Mouse (Mus musculus): ENCODE results near the gene Nat8f5.
A peak's percentile ranks its signal among the peaks of the same experiment; 100 is the strongest.
"Not testable (repeated sequence)": the region's sequence is repeated elsewhere in the genome, so short reads cannot be mapped to it uniquely, and the experiment has no call there.

Nat8f5 gene

DNA sequence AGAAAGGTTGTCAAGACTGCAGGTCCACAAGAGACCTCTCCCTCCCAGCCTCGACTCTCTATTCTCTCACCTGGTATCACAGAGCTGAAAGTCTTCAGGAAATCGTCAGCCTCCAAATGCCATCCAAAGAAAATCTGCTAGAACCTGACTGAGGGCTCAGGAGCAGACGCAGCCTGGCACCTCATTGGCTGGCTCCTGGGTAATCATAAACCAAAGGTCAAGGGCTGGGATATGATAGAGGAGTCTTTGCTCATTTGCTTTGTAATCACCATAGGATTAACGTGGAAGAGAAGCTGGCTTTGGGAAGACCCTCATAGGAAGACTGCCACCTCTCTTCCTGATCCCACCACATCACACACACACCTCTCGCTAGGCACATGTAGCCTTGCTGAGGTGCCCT, at the start of gene Nat8f5, which contains the start of gene Nat8f6:
Gene Nat8f5, minus strand, starts transcription at position 136 of the 400 bp plus-strand sequence.
Gene Nat8f6, minus strand, starts transcription at position 118 of the 400 bp plus-strand sequence.
- no peak for DNase-seq

DNA sequence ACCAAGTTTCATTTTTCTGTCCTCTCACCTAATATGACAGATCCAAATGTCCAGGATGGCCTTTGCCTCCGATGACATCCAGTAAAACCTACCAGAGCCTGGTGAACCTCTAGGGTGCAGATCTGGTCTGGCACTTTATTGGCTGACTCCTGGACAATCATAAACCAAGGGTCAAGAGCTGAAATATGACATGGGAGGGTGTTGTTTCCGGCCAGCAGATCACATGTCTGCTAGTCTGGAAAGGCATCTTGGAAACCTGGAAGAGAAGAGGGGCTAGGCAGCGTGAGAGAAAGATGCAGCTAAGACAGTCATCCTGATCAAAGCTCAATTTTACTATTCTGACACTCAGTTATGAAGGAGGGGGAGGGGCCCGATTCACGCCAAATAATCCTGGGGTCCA, 48.2 kb upstream of the Nat8f5 start, which contains the start of gene Nat8f2:
Gene Nat8f2, minus strand, starts transcription at position 153 of the 400 bp plus-strand sequence.
- DNase-seq: not testable (repeated sequence)

DNA sequence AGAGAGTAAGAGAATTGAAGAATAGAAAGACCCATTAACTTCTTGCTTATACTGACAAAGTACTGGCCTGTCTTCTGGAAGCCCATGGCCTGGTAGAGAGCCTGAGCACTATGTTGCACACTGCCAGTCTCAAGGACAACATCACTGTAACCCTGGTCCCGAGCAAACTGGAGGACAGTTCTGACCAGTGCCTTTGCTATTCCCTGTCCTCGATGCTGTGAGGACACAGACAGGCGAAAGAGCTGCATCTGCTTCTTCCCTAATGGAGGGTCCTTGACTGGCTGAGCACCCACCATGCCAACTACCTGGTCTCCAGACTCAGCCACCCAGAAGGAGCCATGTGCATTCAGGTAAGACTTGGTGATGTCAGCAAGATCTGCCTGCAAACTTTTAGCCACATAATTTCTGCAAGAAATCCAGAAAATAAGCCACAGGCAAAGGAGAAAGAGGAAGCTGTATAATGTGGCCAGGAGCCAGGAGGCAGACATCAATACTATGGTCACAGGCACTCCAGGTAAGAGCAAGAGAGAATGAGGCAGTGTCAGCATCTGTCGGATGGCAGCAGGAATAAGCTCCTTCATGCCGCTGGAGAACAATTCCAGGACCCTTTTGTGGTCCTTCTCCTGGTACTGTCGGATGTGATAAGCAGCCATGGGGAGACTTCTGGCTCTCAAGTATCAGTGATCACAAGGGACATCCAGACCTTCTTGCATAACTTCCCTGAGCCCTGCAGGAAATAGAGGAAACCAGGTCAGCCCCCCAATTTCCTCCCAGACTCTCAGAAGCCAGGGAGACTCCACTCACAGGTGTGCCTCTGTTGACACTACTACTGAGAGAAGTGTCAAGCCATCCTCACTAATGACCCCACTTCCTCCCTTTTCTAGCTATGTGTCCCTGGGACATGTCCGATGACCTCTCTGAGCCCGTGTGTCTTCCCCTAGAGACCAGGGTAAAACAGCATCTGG, 47.2 kb upstream of the Nat8f5 start:
- no peak for DNase-seq

DNA sequence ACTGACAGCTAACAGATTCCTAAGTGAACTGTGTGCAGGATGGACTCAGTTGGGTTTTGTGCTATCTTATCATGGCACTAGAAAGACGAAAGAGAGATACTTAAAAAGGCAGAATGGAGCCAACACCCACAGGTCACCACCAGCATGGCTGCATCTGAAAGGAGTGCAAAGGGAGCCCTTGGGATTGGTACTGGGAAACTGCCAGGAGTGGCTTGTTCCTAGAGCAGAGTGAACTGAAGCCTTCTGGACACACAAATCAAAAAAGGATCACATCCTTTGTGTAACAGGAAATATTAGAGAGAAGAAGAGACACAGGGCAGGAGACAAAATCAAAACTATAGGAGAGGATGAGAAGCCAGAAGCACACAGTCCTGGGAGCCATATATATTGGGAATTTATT, 46.2 kb upstream of the Nat8f5 start:
- not testable (repeated sequence) for DNase-seq

DNA sequence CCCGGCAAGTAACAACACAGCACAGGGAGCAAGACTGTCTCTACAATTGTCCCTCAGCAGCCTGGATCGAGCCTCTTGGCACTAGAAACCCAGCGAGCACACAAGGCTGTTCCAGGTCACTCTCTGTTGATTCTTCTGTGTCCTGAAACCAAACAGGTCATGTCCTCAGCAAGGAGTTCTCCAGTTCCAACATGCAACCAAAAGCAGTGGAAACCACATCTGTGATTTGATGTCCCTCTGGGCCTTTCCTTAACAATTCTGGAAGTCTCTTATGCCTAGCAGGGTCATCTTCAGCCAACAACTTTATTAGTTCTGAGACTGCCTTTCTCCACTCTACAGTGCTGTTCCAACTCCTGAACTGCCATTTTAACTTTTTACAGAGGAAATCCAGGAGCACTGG, 45.4 kb upstream of the Nat8f5 start:
- DNase-seq: not testable (repeated sequence)

DNA sequence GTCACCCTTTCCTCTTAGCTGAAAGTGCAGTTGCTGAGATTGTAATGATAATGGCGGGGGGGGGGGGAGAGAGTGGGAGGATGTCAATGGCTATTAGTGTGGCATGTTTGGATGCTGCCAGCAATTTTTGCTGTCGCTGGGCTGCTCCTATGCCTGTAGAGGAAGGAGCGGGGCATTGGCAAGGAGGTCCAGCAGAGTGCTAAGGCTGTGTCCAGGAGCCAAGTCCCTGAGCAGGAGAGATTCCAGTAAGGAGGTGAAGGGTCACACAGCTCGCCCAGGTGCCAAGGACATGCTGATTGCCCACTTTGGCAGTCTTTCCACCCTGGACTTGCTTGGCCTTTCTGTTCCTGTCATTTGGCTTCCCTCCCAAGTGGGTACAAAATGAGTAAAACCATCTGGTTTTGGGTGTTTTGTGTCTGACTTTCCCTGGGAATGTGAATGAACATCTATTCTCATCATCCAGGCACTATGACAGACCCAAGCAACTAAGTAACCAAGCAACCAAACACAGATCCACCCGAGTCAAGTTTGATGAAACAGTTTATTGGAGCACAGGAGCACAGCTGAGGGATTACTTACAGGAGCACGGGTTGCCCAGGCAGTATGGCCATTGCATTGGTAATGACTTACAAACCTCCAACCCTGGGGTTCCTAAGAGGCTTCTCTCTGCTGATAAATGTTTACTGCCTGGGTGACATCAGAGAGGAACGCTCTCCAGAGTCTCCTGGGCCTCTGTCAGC, 44.3 kb upstream of the Nat8f5 start:
- DNase-seq: not testable (repeated sequence)

DNA sequence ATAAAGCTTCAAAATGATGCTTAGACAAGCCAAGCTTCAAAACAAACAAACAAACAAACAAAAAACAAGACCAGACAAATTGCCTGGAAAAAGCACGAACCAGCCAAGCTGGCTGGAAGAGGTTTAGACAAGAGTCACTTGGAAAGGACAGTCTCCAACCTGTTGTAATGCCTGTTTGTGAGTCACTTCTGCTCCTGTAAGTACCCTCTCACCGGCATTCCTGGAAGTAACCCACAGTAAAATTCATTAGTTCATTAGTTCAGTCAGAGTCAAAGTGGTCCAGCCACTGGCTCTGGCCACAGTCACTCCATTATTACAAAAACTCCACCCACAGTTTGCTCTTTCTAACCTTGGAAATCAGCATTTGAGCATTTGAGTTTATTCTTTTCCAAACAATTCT, 43.1 kb upstream of the Nat8f5 start:
- no peak for DNase-seq

DNA sequence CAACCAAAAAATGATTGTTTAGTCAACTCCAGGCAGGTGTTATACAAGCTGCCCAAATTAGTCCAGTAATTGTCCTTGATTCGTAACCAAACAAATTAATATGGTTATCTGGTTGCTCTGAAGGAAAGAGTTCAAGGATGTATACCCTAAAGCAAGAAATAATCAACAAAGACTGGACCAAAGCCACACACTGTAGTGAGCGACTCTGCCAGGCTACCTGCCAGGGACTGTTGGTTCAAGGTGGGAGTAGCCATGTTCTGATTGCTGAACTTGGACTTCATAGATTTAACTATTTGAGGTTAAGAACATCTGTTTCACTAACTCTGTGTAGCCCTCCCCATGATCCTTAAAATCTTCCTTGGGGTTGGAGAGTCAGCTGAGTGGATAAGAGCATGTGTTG, 42.4 kb upstream of the Nat8f5 start:
- no peak for DNase-seq

DNA sequence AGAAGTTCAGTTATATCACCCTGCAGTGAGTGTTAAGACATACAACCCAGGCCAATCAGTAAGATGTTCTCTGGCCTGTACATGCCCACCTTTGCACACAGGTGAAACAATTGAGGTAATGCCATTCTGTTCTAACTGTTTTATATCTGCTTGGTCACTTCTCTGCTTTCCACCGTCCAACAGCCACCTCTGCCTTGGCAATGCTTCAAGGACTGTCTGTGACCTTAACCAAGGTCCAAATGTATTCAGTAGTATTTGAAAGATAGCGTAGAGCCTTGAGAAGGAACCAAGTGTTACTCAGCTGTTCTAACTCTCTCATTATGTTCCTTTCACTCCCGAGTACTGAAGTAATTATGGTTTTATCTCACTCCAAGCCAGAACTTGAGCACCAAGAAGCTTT, 41.8 kb upstream of the Nat8f5 start:
- DNase-seq: no peak

DNA sequence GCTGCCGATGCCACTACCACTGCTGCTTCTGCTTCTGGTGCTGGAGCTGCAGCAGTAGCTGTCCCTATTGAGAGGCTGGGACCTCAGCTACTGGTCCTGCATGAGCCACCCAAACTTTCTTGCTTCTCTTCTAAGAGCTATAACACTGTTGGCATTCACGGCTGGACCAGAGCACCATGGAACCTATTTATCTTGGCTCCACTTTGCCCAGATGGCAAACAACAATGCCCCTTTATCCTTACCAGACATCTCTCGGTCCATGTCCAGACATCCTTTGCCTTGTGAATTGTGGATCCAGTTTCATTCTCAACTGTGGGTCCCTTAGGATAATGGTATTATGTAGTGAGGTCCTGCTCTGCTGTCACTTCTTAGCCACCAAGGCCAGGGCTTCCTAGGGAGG, 40.5 kb upstream of the Nat8f5 start:
- DNase-seq: no peak

DNA sequence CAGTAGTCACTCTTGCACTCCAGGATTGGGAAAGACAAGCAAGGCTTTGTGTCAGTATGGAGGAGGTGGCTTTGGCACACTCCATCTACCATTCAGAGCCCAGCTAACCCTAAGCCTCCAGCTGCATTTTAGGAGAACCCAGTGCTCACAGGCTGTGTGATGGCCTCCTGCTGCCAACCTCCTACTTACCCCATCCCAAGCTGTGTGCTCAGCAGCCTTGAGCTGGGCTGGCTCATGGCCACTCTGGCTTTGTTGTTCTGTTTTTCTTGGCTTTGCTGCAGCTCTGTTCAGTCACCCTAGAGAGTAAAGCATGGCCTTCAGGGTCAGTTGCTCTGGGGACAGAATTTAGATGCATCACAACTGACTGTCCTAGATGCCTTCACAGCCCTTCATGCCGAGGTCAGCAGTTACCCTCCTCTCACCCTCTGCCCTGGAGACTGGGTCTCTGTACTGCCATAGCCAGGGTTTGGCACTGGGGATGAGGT, 35.5 kb upstream of the Nat8f5 start:
- no peak for DNase-seq

DNA sequence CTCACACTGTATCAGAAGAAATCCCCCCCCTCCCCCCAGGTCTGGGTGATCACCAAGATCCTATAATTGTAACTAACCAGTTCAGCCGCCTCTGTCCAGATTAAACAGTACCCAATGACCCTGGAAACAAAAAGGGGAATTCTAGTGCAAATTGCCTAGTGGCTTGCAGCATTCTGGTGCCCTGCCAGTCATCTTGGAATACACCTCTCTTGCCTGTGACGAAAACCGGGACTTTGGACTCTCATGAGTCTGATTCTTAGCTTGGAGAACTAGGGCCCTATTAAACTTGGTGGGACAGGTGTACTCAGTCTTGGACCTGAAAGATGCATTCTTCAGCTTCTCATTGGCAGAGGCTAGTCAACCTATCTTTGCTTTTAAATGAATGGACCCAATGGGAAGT, 32.7 kb upstream of the Nat8f5 start:
- DNase-seq: no peak

DNA sequence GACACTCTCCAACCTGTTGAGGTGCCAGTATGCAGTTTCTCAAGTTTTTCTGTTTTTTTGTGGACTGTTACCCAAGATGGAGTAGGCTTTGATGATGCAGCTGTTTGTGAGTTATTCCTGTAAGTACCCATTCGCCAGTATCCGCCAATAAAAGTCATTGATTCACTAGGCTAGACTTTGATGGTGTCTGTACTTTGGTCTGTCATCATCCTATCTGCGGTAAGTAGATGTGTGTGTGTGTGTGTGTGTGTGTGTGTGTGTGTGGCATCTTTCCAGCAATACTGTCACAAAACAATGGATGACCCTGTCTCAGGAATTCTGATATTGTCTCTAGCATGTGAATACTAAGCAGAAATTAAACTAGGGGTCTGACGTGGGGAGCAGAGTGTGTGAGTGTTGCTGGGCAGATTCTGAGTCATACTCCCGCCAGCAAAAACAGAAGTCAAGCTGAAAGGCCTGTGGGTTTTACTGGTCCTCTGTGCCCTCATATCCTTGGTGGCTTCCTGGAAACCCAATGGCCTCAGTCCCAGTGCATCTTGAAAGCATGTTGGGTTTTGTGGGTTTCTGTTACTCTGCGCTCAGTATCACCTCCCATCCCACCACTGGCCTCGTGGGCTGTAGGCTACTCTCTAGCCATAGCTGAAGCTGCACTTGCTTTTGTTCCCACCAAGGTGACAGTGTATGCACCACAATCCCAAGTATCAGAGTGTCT, 30.4 kb upstream of the Nat8f5 start:
- DNase-seq: no peak

DNA sequence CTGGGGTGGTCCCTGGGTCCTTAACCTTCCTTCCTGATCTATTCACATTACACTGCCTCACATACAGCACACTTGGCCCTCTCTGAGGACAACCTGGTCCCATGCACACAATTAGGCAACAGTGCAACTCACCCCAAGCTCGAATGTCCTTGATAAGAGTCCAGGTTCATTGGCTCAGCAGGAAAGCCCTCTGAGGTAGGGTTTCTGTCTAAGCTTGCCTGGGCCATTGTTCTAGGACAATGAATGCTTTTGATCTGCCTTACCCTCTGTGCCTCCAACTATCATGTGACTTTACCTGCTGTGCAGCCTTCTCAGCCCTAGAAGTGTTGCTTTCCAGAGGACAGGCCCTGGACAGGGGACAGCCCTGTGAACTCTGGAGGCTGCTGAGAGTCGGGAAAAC, 28.5 kb upstream of the Nat8f5 start:
- DNase-seq: no peak

DNA sequence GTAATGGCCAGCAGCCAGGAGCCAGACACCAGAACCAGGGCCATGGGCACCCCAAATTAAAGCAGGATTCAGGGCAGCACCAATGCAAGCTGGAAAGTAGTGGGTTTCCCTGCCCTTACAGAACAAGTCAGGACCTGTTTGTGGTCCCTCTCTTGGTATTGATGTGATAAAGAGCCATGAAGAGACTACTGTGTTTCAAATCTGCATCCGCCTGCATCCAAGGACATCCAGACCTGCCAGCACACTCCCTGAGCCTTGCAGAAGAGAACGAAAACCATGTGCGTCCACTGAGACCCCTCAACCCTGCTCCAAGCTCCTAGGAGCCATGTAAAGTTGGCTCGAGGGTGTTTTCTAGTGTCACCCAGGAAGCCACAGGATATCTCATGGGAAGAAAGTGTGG, 27.4 kb upstream of the Nat8f5 start:
- DNase-seq: no peak

DNA sequence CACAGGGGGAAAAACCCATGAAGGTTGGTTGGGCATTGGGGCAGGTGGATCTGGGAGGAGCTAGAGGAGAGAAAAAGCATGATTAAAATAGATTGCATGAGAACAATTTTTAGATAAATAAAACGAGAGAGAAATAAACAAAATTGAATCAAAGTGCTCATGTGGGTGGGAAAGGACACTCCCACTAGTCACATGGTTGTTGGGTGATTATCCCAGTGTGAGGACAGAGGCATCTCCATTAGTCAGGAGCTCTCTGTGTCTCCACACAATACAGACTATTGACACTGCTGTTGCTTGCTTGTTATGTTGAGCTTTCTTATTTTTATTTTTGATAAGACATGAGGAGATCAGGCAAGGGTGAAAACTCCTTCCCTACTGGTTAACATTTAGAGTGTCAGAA, 26.1 kb upstream of the Nat8f5 start:
- DNase-seq: no peak

DNA sequence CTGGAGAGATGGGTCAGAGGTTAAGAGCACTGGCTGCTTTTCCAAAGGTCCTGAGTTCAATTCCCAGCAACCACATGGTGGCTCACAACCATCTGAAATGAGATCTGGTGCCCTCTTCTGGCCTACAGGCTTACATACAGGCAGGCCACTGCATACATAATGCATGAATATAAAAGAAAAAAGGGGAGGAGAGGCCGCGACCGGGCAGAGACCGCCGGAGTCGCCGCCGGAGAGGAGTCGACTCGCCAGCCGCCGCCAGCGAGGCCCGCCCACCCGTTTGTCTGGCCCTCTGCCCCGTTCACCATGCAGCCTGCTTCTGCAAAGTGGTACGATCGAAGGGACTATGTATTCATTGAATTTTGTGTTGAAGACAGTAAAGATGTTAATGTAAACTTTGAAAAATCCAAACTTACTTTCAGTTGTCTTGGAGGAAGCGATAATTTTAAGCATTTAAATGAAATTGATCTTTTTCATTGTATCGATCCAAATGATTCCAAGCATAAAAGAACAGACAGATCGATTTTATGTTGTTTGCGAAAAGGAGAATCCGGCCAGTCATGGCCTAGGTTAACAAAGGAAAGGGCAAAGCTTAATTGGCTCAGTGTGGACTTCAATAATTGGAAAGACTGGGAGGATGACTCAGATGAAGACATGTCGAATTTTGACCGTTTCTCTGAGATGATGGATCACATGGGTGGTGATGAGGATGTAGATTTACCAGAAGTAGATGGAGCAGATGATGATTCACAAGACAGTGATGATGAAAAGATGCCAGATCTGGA, 23.1 kb upstream of the Nat8f5 start:
- DNase-seq: not testable (repeated sequence)

DNA sequence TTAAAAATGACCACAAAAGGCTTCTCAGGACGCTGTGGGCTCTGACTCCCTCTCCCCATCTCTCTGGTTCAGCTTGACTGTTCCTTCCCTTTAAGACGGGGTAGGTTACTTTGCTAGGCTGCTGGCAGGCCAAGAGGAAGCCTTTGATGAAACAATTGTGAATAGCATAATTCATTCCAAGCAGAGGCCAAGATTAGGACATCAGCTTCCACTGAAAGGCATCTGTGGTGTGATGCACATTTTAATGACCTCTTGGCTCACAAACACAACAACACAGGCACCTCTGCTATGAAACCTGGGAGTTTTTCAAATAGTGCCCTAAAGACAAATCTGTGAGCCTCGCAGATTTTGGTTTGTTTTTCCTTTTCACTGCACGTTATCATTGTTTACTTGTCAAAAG, 19.2 kb upstream of the Nat8f5 start:
- no peak for DNase-seq

DNA sequence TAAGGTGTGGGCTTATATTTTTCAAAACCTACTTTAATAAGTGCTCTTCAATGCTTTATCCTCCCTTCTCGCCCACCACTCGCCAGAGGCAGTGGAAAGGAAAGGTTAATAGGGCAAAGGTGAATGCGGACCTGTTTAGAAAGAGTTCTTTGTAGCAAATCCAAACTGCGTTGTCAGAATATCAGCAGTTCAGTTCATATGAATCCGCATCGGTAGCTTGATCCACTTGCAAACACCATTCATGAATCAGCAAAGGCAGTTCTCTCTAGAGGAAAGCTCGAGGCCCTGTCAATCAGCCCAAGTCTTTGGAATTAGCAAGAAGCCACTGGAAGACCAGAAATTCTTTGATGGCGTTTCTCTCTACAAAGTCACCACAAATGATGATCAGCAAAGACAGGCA, 17.9 kb upstream of the Nat8f5 start:
- no peak for DNase-seq

DNA sequence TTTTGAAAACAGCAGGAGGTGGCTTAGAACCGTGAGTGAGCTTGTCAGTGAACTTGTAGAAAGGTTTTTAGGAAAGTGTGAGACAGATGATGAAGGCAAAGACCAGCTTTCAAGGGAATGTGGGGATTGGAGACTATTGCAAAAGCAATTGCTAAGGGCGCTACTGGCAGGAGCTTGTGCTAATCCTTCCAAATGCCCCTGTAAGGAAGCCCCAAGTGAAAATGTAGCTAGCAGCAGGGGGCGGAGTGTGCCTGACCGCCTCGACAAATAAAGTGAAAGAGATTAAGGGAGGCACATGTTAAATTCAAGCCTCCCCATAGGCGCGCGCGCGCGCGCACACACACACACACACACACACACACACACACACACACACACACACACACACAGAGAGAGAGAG, 16.5 kb upstream of the Nat8f5 start:
- DNase-seq: not testable (repeated sequence)

DNA sequence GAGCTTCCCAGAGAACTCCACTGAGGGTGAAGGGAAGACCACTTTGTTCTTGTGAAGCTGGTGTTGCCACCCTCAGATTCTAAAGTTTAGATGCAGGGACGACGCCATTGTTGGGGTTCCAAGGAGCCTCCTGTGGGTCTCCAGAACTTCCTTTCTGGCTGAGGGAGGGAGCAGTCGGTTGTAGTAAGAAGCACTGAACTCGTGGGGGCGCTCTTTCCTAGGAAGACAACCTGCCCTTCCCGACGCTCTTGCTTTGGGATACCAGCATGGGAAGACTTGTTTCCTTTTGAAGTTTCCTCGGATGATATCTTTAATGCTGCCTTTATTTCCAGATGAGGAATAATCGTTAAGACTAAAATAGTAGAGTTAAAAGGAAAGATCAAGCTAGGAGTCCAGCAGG, 16.1 kb upstream of the Nat8f5 start:
- peak in 1 of 2 experiments; percentile 25 for DNase-seq

DNA sequence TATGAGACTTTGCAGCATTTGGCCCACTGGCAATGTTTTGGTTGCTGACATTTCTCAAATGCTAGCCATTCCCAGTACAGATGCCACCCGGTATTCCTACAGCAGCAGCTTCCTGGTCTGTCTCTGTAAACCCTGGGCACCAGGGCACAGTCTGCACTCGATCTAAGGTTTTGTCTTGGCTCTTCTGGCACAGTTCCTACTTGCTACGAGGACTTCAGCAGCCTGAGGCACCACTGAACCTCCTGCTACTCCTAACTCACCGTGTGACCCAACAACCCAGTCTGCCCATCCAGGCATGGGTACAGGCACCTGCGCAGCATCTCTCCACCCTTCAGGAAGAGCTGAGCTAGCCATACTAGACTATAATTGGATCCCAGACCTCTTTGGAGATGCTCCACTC, 15.3 kb upstream of the Nat8f5 start:
- DNase-seq: not testable (repeated sequence)
